Mouse (Mus musculus) kidney, adult 18-20 months (tissue): Measurements from ENCODE around the gene 2310034G01Rik.
A peak's percentile ranks its signal among the peaks of the same experiment; 100 is the strongest.

Source experiments
- DNase-seq: peaks from one replicate; pipeline ENCODE4 v3.0.0; 2021

Gene 2310034G01Rik

GRCm38 (mm10) chr19:46350168-46350932, at the start of gene 2310034G01Rik:
Gene 2310034G01Rik (minus strand): TSS chr19:46350302.
- DNase-seq = no peak

GRCm38 (mm10) chr19:46399886-46400285, 49.8 kb upstream of the 2310034G01Rik start:
- no peak for DNase-seq

GRCm38 (mm10) chr19:46399372-46399771, 49.3 kb upstream of the 2310034G01Rik start:
- DNase-seq = no peak

- no peak for DNase-seq
These were observed 48.3 kb upstream of the 2310034G01Rik start for GRCm38 (mm10) chr19:46398401-46398800.

GRCm38 (mm10) chr19:46397436-46398001, 47.4 kb upstream of the 2310034G01Rik start:
- no peak for DNase-seq

GRCm38 (mm10) chr19:46396686-46397435, 46.8 kb upstream of the 2310034G01Rik start, which contains the start of gene Sufu:
Gene Sufu (plus strand): TSS chr19:46396896.
- DNase-seq = peak; percentile 99

- DNase-seq = no peak
These were observed 46.0 kb upstream of the 2310034G01Rik start for GRCm38 (mm10) chr19:46396109-46396508.

GRCm38 (mm10) chr19:46395109-46396009, 45.3 kb upstream of the 2310034G01Rik start, which contains the start of gene Actr1a:
Gene Actr1a (minus strand): TSS chr19:46395748.
- DNase-seq = peak; percentile 98

- no peak for DNase-seq
These were observed 44.6 kb upstream of the 2310034G01Rik start for GRCm38 (mm10) chr19:46394712-46395108.

GRCm38 (mm10) chr19:46392018-46392417, 41.9 kb upstream of the 2310034G01Rik start:
- peak; percentile 55 for DNase-seq

GRCm38 (mm10) chr19:46389872-46390271, 39.8 kb upstream of the 2310034G01Rik start:
- no peak for DNase-seq

- DNase-seq = peak; percentile 33
These were observed 32.2 kb upstream of the 2310034G01Rik start for GRCm38 (mm10) chr19:46382275-46382674.

- DNase-seq = no peak
These were observed 25.8 kb upstream of the 2310034G01Rik start for GRCm38 (mm10) chr19:46375891-46376290.

- no peak for DNase-seq
These were observed 25.4 kb upstream of the 2310034G01Rik start for GRCm38 (mm10) chr19:46375489-46375888.

GRCm38 (mm10) chr19:46374477-46375088, 24.5 kb upstream of the 2310034G01Rik start:
- DNase-seq = no peak

GRCm38 (mm10) chr19:46369204-46369603, 19.1 kb upstream of the 2310034G01Rik start:
- peak; percentile 70 for DNase-seq

GRCm38 (mm10) chr19:46367798-46368590, 17.9 kb upstream of the 2310034G01Rik start:
- DNase-seq = no peak

GRCm38 (mm10) chr19:46363294-46364009, 13.3 kb upstream of the 2310034G01Rik start:
- no peak for DNase-seq

GRCm38 (mm10) chr19:46362104-46362503, 12.0 kb upstream of the 2310034G01Rik start:
- no peak for DNase-seq

- DNase-seq = no peak
These were observed 8.3 kb upstream of the 2310034G01Rik start for GRCm38 (mm10) chr19:46358381-46358780.
